Mouse (Mus musculus): ENCODE data around the gene BC107364.
"Not testable (repeated sequence)": the region's sequence is repeated elsewhere in the genome, so short reads cannot be mapped to it uniquely, and the experiment has no call there.

BC107364 gene

GRCm38 (mm10) chr3:96485361-96485760, 33.3 kb upstream of the BC107364 start:
- DNase-seq = no peak

- no peak for DNase-seq
These were observed 32.8 kb upstream of the BC107364 start for GRCm38 (mm10) chr3:96484921-96485320.

GRCm38 (mm10) chr3:96483946-96484345, 31.8 kb upstream of the BC107364 start:
- DNase-seq = no peak

- not testable (repeated sequence) for DNase-seq
These were observed 30.9 kb upstream of the BC107364 start for GRCm38 (mm10) chr3:96483044-96483443.

- no peak for DNase-seq
These were observed 30.3 kb upstream of the BC107364 start for GRCm38 (mm10) chr3:96482451-96482850.

- no peak for DNase-seq
These were observed 29.8 kb upstream of the BC107364 start for GRCm38 (mm10) chr3:96481856-96482255.

- DNase-seq = no peak
These were observed 28.7 kb upstream of the BC107364 start for GRCm38 (mm10) chr3:96480684-96481270.

- DNase-seq = no peak
These were observed 27.1 kb upstream of the BC107364 start for GRCm38 (mm10) chr3:96479249-96479648.

- no peak for DNase-seq
These were observed 25.5 kb upstream of the BC107364 start for GRCm38 (mm10) chr3:96477558-96477957.

- DNase-seq = no peak
These were observed 25.0 kb upstream of the BC107364 start for GRCm38 (mm10) chr3:96477084-96477483.

GRCm38 (mm10) chr3:96474909-96475655, 23.0 kb upstream of the BC107364 start:
- DNase-seq = no peak

GRCm38 (mm10) chr3:96473556-96473955, 21.4 kb upstream of the BC107364 start:
- DNase-seq = not testable (repeated sequence)

GRCm38 (mm10) chr3:96472066-96472465, 20.0 kb upstream of the BC107364 start:
- DNase-seq = no peak

- DNase-seq = no peak
These were observed 17.5 kb upstream of the BC107364 start for GRCm38 (mm10) chr3:96469626-96470025.

- DNase-seq = not testable (repeated sequence)
These were observed 16.2 kb upstream of the BC107364 start for GRCm38 (mm10) chr3:96468335-96468734.

GRCm38 (mm10) chr3:96467641-96468040, 15.5 kb upstream of the BC107364 start:
- DNase-seq = no peak

GRCm38 (mm10) chr3:96463891-96464290, 11.8 kb upstream of the BC107364 start:
- DNase-seq = no peak

- DNase-seq = not testable (repeated sequence)
These were observed 8.4 kb upstream of the BC107364 start for GRCm38 (mm10) chr3:96460568-96460870.

GRCm38 (mm10) chr3:96459757-96460567, 7.9 kb upstream of the BC107364 start:
- DNase-seq = not testable (repeated sequence)

- not testable (repeated sequence) for DNase-seq
These were observed 6.9 kb upstream of the BC107364 start for GRCm38 (mm10) chr3:96458886-96459439.

- not testable (repeated sequence) for DNase-seq
These were observed 5.9 kb upstream of the BC107364 start for GRCm38 (mm10) chr3:96458008-96458407.

- DNase-seq = not testable (repeated sequence)
These were observed 847 bp downstream of the BC107364 start for GRCm38 (mm10) chr3:96451181-96451737.

GRCm38 (mm10) chr3:96450586-96450896, 1.6 kb downstream of the BC107364 start:
- not testable (repeated sequence) for DNase-seq

Data from kidney, postnatal 14 days (tissue).